Mouse (Mus musculus) erythroblast, embryonic 14.5 days (primary cell): ENCODE measurements around the gene Nek1. TPM values are rescaled to one million over a fixed set of nuclear protein-coding genes. Genes with fewer than 3 reads are reported as not detected.

Source experiments
- H3K27me3 ChIP-seq: 2 replicates; pipeline ENCODE4 v1.6.1; 2012; ENCODE audit warnings: inconsistent platforms; ENCODE audit not compliant: control insufficient read depth
- H3K36me3 ChIP-seq: 2 replicates; pipeline ENCODE4 v1.6.1; 2012; ENCODE audit warnings: mild to moderate bottlenecking, inconsistent platforms; ENCODE audit not compliant: control insufficient read depth
- H3K4me1 ChIP-seq: 2 replicates; pipeline ENCODE4 v1.6.1; 2012; ENCODE audit warnings: inconsistent platforms; ENCODE audit not compliant: control insufficient read depth
- H3K4me3 ChIP-seq: replicated peaks from 2 replicates; pipeline ENCODE3; 2012; ENCODE audit warnings: moderate library complexity, mild to moderate bottlenecking, inconsistent platforms
- H3K9me3 ChIP-seq: 2 replicates; pipeline ENCODE4 v1.6.1; 2012; ENCODE audit warnings: low read length, inconsistent platforms, mixed read lengths; ENCODE audit not compliant: control insufficient read depth
- GATA1 ChIP-seq: IDR thresholded peaks from 2 replicates; pipeline ENCODE4 v1.6.1; 2012; ENCODE audit warnings: low read length, inconsistent platforms, mixed read lengths
- TAL1 ChIP-seq: IDR thresholded peaks from 3 replicates; pipeline ENCODE4 v1.6.1; 2012; ENCODE audit warnings: low read length, inconsistent platforms, mixed read lengths
- polyA plus RNA-seq: library from polyadenylated mRNA; stranded (reverse); fragments of >175 nt; gene quantifications from 2 replicates; pipeline ENCODE4 v1.2.3, GENCODE M21; 2012

Nek1 gene
- polyA plus RNA-seq, 1 experiment, result 0.06 TPM

DNA sequence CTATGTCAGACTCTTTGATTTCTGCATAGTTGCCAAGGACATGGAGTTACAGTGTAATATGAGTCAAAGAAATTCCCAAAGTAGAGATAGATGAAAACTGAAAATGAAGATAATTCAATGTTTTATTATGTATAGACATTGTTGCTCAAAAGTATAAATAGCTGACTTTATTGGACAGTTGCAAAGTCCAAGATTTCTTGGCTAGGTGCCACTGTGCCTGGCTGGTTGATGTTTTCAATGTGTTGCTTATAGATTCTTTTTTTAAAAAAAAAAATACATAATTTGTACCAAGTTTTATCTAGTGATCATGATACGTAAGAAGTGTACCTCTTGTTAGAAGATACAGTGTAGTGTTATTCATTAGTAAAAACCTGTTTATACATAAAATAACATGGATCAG lies 53.8 kb downstream of the Nek1 start:
- H3K9me3 ChIP-seq, result no peaks in the 10 kb centered on the region
- peaks cover 35% of the 10 kb centered on the region for H3K36me3 ChIP-seq
- TF ChIP-seq TAL1 (no peak), GATA1 (no peak)
- H3K27me3 ChIP-seq, result no peaks in the 10 kb centered on the region
- H3K4me1 ChIP-seq, result peaks cover 20% of the 10 kb centered on the region
- no peak overlapping the region for H3K4me3 ChIP-seq

DNA sequence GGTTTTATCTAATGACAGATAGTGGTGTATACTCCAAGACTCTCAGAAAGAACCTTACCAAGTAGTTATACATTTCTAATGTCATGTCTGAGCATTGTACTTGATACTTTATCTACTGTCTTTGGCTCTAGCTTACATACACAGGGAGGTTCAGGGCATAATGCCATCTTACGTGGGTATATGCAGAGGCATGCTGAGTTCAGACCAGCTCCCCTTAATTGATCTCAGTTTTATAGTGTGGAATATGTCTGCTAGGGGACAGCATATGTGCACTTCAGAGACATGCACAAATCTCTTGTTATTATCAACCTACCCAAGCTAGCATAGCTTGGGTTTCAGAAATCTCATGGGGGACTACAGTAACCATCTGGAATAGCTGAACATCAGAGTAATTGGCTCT lies 60.0 kb downstream of the Nek1 start:
- Histone ChIP-seq H3K9me3 (no peaks in the 10 kb centered on the region), H3K36me3 (peaks cover 41% of the 10 kb centered on the region), H3K4me3 (no peak overlapping the region), H3K27me3 (no peaks in the 10 kb centered on the region), H3K4me1 (no peaks in the 10 kb centered on the region)
- TF ChIP-seq GATA1 (no peak), TAL1 (no peak)

DNA sequence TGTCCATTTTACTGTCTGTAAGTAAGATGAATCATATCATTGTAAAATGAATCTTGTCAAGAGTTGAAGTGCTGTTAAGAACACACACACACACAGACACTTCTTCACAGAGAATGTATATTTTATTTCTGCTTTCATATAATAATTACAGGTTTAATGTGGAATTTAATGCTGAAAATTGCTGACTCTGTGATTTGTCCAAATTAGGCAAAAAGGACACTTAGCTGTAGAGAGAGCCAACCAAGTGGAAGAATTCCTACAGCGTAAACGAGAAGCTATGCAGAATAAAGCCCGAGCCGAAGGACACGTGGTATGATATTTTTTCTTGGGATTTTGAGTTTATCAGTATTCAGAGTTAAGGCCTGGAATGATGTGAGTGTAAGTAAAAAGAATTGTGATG lies 61.3 kb downstream of the Nek1 start:
- peaks cover 41% of the 10 kb centered on the region for H3K36me3 ChIP-seq
- H3K9me3 ChIP-seq, result no peaks in the 10 kb centered on the region
- no peaks in the 10 kb centered on the region for H3K27me3 ChIP-seq
- H3K4me3 ChIP-seq, result no peak overlapping the region
- peaks cover 2% of the 10 kb centered on the region for H3K4me1 ChIP-seq
- no peak for TF ChIP-seq GATA1

DNA sequence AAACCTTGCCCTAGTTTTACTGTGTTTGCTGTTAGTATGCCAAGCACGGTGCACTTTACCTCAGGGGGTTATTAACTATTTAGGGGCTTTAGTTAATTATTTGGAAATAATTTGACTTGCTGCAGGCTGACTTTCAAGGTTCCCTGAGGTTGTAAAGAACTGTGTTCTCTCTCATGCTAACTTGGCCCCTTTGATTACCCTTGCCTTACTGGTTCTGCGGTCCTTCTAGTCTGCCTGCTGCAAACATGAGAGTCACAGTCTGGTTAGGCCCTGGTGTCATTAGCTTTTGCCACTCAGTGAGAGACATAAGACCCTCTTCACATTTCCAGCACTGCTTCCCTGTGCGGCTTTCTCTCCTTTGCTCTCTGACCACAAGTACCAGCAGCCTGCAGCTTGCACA lies 64.0 kb downstream of the Nek1 start:
- no peaks in the 10 kb centered on the region for H3K27me3 ChIP-seq
- H3K36me3 ChIP-seq, result peaks cover 25% of the 10 kb centered on the region
- H3K4me3 ChIP-seq, result no peak overlapping the region
- H3K9me3 ChIP-seq, result no peaks in the 10 kb centered on the region
- H3K4me1 ChIP-seq, result peaks cover 16% of the 10 kb centered on the region
- TF ChIP-seq GATA1, result no peak

DNA sequence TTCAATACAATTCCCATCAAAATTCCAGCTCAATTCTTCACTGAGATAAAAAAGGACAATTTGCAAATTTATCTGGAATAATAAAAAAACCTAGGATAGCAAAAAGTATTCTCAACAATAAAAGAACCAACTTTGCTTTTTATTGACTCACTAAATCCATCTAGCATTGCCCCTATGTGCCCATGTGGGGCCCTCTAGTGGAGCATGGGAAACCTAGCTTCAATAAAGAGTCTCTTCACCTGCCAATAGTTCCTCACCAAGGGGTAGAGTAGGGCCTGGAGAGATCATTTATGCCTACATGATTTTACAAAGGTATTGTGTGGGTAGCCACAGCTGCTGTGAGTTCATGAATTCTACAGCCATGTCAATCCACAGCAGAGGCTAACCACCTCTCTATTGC lies 66.1 kb downstream of the Nek1 start:
- TF ChIP-seq GATA1, result no peak
- no peak for TF ChIP-seq TAL1
- Histone ChIP-seq H3K27me3 (no peaks in the 10 kb centered on the region), H3K4me1 (peaks cover 16% of the 10 kb centered on the region), H3K9me3 (no peaks in the 10 kb centered on the region), H3K36me3 (peaks cover 22% of the 10 kb centered on the region), H3K4me3 (no peak overlapping the region)

DNA sequence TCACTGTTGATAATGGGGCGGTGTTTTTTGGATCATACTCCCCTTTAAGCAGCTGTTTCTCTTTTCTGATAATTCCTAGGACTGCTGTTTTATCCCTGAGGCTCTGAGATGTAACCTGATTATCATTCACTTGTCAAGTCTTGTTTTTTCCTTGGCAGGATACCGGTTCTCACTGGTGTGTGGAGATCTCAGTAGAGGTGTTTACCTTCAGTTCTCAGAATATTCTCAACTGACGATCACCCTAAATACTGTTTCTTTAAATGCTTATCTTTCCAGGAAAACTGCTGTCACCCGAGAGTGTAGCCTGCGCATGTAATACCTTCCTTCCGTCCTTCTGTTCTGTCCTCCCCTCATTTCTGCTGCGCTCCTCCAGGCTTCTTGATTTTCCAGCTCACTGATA lies 67.4 kb downstream of the Nek1 start:
- Histone ChIP-seq H3K27me3 (no peaks in the 10 kb centered on the region), H3K4me3 (no peak overlapping the region), H3K36me3 (peaks cover 25% of the 10 kb centered on the region), H3K4me1 (peaks cover 19% of the 10 kb centered on the region), H3K9me3 (no peaks in the 10 kb centered on the region)
- TF ChIP-seq TAL1, result no peak
- TF ChIP-seq GATA1, result no peak

DNA sequence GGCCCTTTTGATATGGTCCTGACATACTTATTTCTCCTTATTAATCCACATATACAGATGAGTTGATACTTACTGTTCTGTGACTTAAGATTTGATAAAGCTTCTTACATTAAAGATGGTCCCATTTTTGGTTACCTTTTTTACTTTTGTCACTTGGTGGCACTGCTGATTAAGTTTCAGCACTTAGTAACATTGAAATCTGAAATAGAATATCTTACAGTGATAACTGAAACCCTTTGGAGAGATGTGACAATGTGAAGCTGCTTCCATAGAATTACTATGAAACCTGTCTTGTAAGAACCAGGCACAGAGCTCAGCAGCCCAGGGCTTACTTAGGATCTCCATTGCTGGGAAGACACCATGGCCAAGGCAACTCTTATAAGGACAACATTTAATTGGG lies 82.1 kb downstream of the Nek1 start:
- Histone ChIP-seq H3K36me3 (peaks cover 33% of the 10 kb centered on the region), H3K9me3 (no peaks in the 10 kb centered on the region), H3K4me1 (no peaks in the 10 kb centered on the region), H3K4me3 (no peak overlapping the region), H3K27me3 (no peaks in the 10 kb centered on the region)
- TF ChIP-seq GATA1, result no peak
- no peak for TF ChIP-seq TAL1

DNA sequence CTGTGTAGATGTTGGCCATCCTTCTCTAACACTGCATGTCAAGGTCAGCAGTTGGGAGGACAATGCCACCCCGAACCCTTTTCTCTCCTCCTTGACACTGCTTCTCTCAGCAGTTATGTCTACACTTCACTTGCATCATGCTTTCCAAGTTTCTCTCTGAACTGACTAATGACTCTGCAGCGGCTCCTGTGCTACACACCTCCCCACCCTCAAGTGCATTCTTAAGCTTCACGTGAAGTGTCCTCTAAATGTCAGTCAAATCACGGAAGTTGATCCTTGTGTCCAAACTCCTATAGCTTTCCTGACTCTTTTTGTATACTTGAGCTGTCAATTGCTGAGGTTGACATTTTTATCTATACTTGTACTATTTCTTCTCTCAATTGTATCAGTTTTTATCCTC lies 117.5 kb downstream of the Nek1 start:
- TF ChIP-seq TAL1 (no peak), GATA1 (no peak)
- no peak overlapping the region for H3K4me3 ChIP-seq
- H3K9me3 ChIP-seq, result no peaks in the 10 kb centered on the region
- no peaks in the 10 kb centered on the region for H3K27me3 ChIP-seq
- H3K4me1 ChIP-seq, result no peaks in the 10 kb centered on the region
- H3K36me3 ChIP-seq, result peaks cover 14% of the 10 kb centered on the region

DNA sequence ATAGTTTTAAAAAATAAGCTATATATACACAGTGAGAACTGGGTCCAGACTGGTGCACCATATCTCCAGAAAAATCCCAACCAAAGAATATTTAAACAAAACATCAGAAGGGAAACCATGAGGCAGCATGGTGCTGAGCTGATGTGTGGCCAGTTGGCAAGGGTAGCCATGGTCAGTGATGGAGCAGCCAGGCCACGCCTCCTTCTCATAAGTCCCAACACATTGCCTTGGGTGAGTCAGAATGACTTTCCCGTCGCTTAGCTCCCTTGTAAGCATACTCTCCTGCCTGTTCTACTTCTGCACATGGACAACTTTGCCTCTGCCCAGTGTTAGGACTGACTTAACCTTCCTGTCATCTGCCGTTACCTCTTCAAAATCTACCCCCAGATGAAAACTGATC lies 118.9 kb downstream of the Nek1 start:
- no peaks in the 10 kb centered on the region for H3K4me1 ChIP-seq
- no peak overlapping the region for H3K4me3 ChIP-seq
- no peaks in the 10 kb centered on the region for H3K9me3 ChIP-seq
- no peaks in the 10 kb centered on the region for H3K27me3 ChIP-seq
- H3K36me3 ChIP-seq, result peaks cover 14% of the 10 kb centered on the region
- no peak for TF ChIP-seq GATA1
- TF ChIP-seq TAL1, result no peak

DNA sequence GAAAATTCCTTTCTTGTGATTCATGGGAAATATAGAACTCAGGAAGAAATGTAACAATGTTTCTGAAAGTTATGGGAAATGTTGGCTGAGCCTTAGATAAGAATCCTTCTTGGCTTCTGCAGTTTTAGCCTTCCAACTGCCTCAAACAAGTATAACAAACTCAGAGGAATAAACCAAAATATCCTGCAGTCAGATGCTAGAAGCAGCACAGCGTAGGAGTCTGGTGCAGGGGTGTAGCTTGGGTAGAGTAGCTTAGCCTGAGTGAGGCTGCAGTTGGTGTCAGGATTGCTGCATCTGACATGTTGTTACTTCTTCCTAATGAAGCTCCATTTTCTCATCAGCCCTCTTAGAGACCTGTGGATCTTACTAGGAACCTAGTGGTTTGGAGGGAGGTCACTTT lies 128.6 kb downstream of the Nek1 start:
- Histone ChIP-seq H3K36me3 (peaks cover 24% of the 10 kb centered on the region), H3K4me3 (no peak overlapping the region), H3K9me3 (no peaks in the 10 kb centered on the region), H3K27me3 (no peaks in the 10 kb centered on the region), H3K4me1 (no peaks in the 10 kb centered on the region)
- TF ChIP-seq GATA1 (no peak), TAL1 (no peak)
